Mouse (Mus musculus) myocyte (in vitro differentiated cells): ENCODE measurements at regions not wholly inside any gene's neighbourhood (a gene's known extent, or its start where the extent isn't known, plus 50 kb on each side); places are given as distances from the start of the nearest gene placed in this dataset.

Experiments used
- E2F4 ChIP-seq: IDR thresholded peaks from one replicate; pipeline ENCODE4 v1.6.1; 2011; ENCODE audit warnings: mild to moderate bottlenecking, control low read depth, moderate library complexity; ENCODE audit not compliant: insufficient read depth
- MAX ChIP-seq: IDR thresholded peaks from one replicate; pipeline ENCODE4 v1.6.1; 2011; ENCODE audit warnings: low read depth, mild to moderate bottlenecking, control low read depth
- MYOD1 ChIP-seq, 3 experiments: IDR thresholded peaks; one replicate each; pipeline ENCODE4 v1.6.1; 2011; ENCODE audit warnings: control low read depth in 2 of 3, low read depth in 2 of 3, mild to moderate bottlenecking in 2 of 3, moderate library complexity in 1 of 3; ENCODE audit not compliant: insufficient read length in 2 of 3, control insufficient read depth in 1 of 3
- MYOG ChIP-seq, 3 experiments: IDR thresholded peaks; one replicate each; pipeline ENCODE4 v1.6.1; 2011; ENCODE audit warnings: control low read depth in 2 of 3, low read depth in 2 of 3, mild to moderate bottlenecking in 2 of 3; ENCODE audit not compliant: insufficient read length in 2 of 3, control insufficient read depth in 1 of 3, insufficient read depth in 1 of 3
- POLR2A ChIP-seq: IDR thresholded peaks from one replicate; pipeline ENCODE4 v1.6.1; 2011; ENCODE audit warnings: low read depth, mild to moderate bottlenecking, control low read depth, moderate library complexity; ENCODE audit not compliant: insufficient read length
- POLR2AphosphoS2 ChIP-seq: IDR thresholded peaks from one replicate; pipeline ENCODE4 v1.6.1; 2011; ENCODE audit warnings: low read depth, control low read depth; ENCODE audit not compliant: insufficient read length
- REST ChIP-seq: IDR thresholded peaks from one replicate; pipeline ENCODE4 v1.6.1; 2011; ENCODE audit warnings: mild to moderate bottlenecking, control low read depth, moderate library complexity; ENCODE audit not compliant: insufficient read depth, insufficient read length
- SRF ChIP-seq: IDR thresholded peaks from one replicate; pipeline ENCODE4 v1.6.1; 2011; ENCODE audit warnings: low read depth; ENCODE audit not compliant: control insufficient read depth, insufficient read length
- TCF12 ChIP-seq: IDR thresholded peaks from one replicate; pipeline ENCODE4 v1.6.1; 2011; ENCODE audit warnings: mild to moderate bottlenecking, control low read depth; ENCODE audit not compliant: poor library complexity, insufficient read depth, severe bottlenecking
- USF1 ChIP-seq: IDR thresholded peaks from one replicate; pipeline ENCODE4 v1.6.1; 2011; ENCODE audit warnings: low read depth, mild to moderate bottlenecking, control low read depth, moderate library complexity

DNA sequence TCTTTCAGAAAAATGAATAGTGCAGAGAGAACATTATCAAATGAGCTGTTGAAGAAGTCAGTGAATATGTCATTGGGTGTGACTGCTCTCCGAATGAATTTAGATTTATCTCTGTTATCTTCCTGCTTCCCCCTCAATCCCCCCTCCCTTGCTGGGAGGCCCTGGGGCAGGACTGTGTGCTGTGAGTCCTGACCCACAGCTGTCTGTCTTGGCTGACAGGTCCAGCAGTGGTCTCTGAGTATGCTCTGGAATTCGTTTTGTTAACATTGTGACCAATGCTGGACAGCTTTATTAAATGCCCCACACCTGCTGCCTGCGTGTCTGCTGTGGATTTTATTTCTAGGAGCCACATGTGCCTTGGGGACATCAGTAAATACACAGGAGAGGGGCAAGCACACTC, 314.2 kb downstream of the Insc start:
- TF ChIP-seq POLR2A (no peak), MYOG (IDR thresholded peaks at IDR 0.05; ENCODE audit: control insufficient read depth in 1 of 3, insufficient read depth in 1 of 3, insufficient read length in 2 of 3, low read depth in 2 of 3) (no peak), POLR2AphosphoS2 (no peak), USF1 (no peak), MAX (no peak), MYOD1 (IDR thresholded peaks at IDR 0.05; ENCODE audit: control insufficient read depth in 1 of 3, insufficient read length in 2 of 3, low read depth in 2 of 3) (no peak), E2F4 (no peak), REST (no peak), SRF (no peak), TCF12 (no peak)
